Mouse (Mus musculus) liver, embryonic 14.5 days (tissue): Measurements from ENCODE around the gene Zfp568. TPM values are rescaled to one million over a fixed set of nuclear protein-coding genes. Genes with fewer than 3 reads are reported as not detected.

ENCODE experiments used
- ATAC-seq: fragments of 200-750 bp; cut with Nextera tagmentation; 2 replicates; pipeline ENCODE4 v1.8.0; 2017; ENCODE audit warnings: moderate number of reproducible peaks, mild to moderate bottlenecking, moderate library complexity; ENCODE audit not compliant: insufficient read depth
- DNase-seq, 3 experiments: peaks; one replicate each; pipeline ENCODE4 v3.0.0-alpha.2; 2012 to 2013; ENCODE audit warnings: low read depth in 3 of 3, low spot score in 3 of 3
- H3K27ac ChIP-seq: fragments of 300-500 bp; sonication (generic); 2 replicates; pipeline ENCODE4 v1.5.1; 2014; ENCODE audit warnings: moderate library complexity, mild to moderate bottlenecking, control low read depth, inconsistent platforms
- H3K27me3 ChIP-seq: fragments of 300-500 bp; sonication (generic); 2 replicates; pipeline ENCODE4 v1.6.1; 2014; ENCODE audit warnings: mild to moderate bottlenecking, low read length, moderate library complexity; ENCODE audit not compliant: control insufficient read depth, insufficient read depth
- H3K36me3 ChIP-seq: fragments of 300-500 bp; sonication (generic); replicated peaks from 2 replicates; pipeline ENCODE4 v1.6.1; 2014; ENCODE audit warnings: low read depth; ENCODE audit not compliant: control insufficient read depth, insufficient read depth
- H3K4me1 ChIP-seq, 2 experiments: fragments of 200-500 bp in 1 of 2; fragments of 300-500 bp in 1 of 2; sonication (generic) in 1 of 2; replicated peaks; 2 replicates each; pipeline ENCODE4 v1.6.1; 2012 to 2014; ENCODE audit warnings: antibody characterized with exemption in 1 of 2, inconsistent platforms in 1 of 2, low read length in 1 of 2; ENCODE audit not compliant: control insufficient read depth in 2 of 2, insufficient read depth in 2 of 2
- H3K4me2 ChIP-seq: fragments of 300-500 bp; sonication (generic); 2 replicates; pipeline ENCODE4 v1.6.1; 2014; ENCODE audit warnings: low read depth, mild to moderate bottlenecking, control low read depth, moderate library complexity
- H3K4me3 ChIP-seq, 2 experiments: fragments of 200-500 bp in 1 of 2; fragments of 300-500 bp in 1 of 2; sonication (generic) in 1 of 2; 2 replicates each; pipeline ENCODE4 v1.5.1; 2012 to 2014; ENCODE audit warnings: low read depth in 2 of 2, low read length in 2 of 2, mild to moderate bottlenecking in 2 of 2, control low read depth in 1 of 2, inconsistent platforms in 1 of 2, moderate library complexity in 1 of 2; ENCODE audit not compliant: insufficient read depth in 1 of 2
- H3K9ac ChIP-seq: fragments of 300-500 bp; sonication (generic); replicated peaks from 2 replicates; pipeline ENCODE4 v1.6.1; 2014; ENCODE audit warnings: mild to moderate bottlenecking, control low read depth, moderate library complexity
- H3K9me3 ChIP-seq: fragments of 300-500 bp; sonication (generic); 2 replicates; pipeline ENCODE4 v1.6.1; 2016; ENCODE audit warnings: low read length, mixed read lengths; ENCODE audit not compliant: control insufficient read depth
- CTCF ChIP-seq: IDR thresholded peaks from 2 replicates; pipeline ENCODE4 v1.5.1; 2016; ENCODE audit warnings: antibody characterized with exemption, low read depth, control low read depth
- EP300 ChIP-seq: IDR thresholded peaks from 2 replicates; pipeline ENCODE4 v1.6.1; 2016; ENCODE audit warnings: antibody characterized with exemption, low read depth
- WGBS: fragments of 180-500 bp; shearing (Covaris S2); extraction: QIAGEN DNeasy Blood & Tissue Kit; methylation state at CpG from one replicate; pipeline ENCODE4 v1.1.7; 2014; ENCODE audit not compliant: insufficient replicate concordance; 5-methylcytosine and 5-hydroxymethylcytosine counted together
- polyA plus RNA-seq, 2 experiments: library from polyadenylated mRNA; depleted of rRNA in 1 of 2; stranded (reverse) in 1 of 2; unstranded in 1 of 2; fragments of >200 nt; fragmentation: Nextera tagmentation in 1 of 2; extraction: Ambion mirVana in 1 of 2; gene quantifications; 2 replicates each; pipeline versions ENCODE4 v1.2.1 to v1.2.3; 2012 to 2014

The Zfp568 gene
- polyA plus RNA-seq, 2 experiments = 6.1 to 7.0 TPM

DNA sequence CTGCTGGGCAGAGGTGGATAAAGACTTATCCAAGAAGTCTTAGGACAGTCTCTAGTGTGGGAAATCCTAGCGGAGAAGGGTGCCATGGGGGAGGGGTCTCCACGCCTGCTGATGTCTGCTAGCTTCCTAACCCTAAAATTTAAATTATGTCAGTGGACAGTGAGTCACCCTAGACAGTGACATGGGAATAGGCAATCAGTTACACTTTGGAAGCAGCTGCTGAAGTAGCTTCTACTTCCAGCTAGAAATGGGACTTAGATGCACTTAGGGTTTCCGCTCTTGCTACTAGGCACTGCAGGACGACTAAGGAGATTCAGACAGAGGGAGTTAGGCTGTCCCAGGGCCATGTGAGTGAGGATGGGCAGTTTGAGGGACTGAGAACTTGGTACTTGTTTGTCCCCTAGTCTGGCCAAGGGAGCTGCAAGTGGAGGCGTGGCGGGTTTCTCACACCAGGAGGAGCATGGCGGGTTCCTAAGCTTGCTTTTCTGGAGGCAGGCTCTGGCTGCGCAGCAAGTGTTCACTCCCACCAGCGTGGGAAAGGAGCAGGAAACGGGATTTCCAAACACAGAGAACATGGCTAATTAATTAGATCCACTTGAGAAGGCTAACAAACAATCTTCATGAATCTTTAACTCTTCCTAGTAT is 26.9 kb downstream of the Zfp568 start:
- H3K4me3 ChIP-seq = no peak overlapping the region
- no peak overlapping the region for H3K4me2 ChIP-seq
- no peak overlapping the region for H3K27ac ChIP-seq
- no peak for DNase-seq
- peaks cover 5% of the 10 kb centered on the region; the same call in 1 of the 2 replicates for H3K36me3 ChIP-seq
- H3K9ac ChIP-seq = no peak overlapping the region
- TF ChIP-seq CTCF = no peak
- no peak for TF ChIP-seq EP300
- WGBS = 74% methylated on average over 10 of the region's 10 CpGs
- ATAC-seq = no peak
- H3K9me3 ChIP-seq = no peaks in the 10 kb centered on the region
- H3K4me1 ChIP-seq = no peaks in the 10 kb centered on the region
- no peaks in the 10 kb centered on the region for H3K27me3 ChIP-seq

DNA sequence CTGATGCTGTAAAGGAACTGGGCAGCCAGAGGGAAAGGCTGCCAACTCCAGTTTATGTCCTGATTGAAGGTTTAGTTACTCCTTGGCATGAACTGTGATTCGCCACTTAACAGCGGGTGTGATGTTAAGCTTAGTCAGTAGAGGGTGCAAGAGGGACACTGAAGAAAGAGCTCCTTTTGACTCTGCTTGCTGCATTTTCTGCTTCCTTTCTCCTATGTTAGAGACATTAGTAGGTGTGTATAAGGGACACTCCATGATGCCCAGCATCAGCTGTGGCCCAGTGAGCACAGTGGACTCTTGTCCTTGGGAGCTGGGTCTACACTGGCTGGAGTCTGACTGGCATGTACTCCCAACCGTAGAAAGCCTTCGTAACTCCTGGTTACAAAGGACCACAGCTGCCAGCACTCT is 29.2 kb downstream of the Zfp568 start:
- H3K9me3 ChIP-seq = no peaks in the 10 kb centered on the region
- no peak overlapping the region for H3K27ac ChIP-seq
- no peaks in the 10 kb centered on the region for H3K27me3 ChIP-seq
- no peak for ATAC-seq
- no peak overlapping the region for H3K9ac ChIP-seq
- peak in 1 of 3 experiments; percentile 20 for DNase-seq
- peaks cover 17% of the 10 kb centered on the region for H3K36me3 ChIP-seq
- H3K4me1 ChIP-seq = no peaks in the 10 kb centered on the region
- no peak for TF ChIP-seq EP300
- peak; percentile 61 for TF ChIP-seq CTCF
- no peak overlapping the region for H3K4me3 ChIP-seq
- no peak overlapping the region for H3K4me2 ChIP-seq
- 64% methylated on average over 4 of the region's 4 CpGs for WGBS

DNA sequence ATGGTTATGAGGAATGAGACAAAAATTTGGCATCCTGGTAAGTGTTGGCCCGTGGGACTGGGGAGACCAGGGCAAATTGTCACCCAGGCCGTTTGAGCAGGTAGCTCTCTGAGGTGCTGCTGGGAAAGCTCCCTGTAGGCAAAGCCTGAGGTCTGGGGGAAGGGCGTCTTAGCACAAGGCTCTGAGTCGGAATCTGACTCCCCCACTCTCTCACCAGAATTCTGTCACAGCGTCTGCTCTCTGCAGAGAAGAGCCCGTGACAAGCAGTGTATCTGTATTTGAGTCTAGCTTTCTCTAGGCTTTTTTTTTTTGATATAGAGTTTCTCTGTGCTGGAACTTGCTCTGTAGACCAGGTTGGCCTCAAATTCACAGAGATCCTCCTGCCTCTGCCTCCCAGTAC is 33.5 kb downstream of the Zfp568 start:
- Histone ChIP-seq H3K9ac (no peak overlapping the region), H3K4me3 (no peak overlapping the region), H3K4me2 (no peak overlapping the region), H3K9me3 (no peaks in the 10 kb centered on the region), H3K4me1 (no peaks in the 10 kb centered on the region), H3K36me3 (peaks cover 26% of the 10 kb centered on the region), H3K27me3 (no peaks in the 10 kb centered on the region), H3K27ac (no peak overlapping the region)
- DNase-seq (no peak), ATAC-seq (no peak)
- no peak for TF ChIP-seq CTCF
- no peak for TF ChIP-seq EP300
- WGBS = 82% methylated on average over 6 of the region's 6 CpGs

DNA sequence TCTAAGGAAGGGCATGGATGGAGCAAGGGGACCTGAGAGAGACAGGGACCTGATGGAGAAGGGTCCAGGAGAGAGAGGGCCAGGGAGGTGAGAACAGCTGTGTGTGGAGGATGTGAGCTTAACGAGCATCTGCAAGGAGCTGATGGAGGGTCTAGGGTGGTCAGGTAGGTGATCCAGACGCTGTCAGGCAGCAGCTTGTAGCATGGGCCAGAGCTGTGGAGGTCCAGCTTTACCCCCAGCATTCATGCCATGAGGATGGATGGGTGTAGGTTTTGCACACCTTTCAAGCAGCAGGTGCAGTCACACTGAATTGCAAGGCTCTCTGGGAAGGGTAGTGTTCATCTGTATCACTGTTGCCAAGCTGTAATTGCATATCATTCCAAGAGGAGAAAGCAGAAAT is 35.8 kb downstream of the Zfp568 start:
- H3K4me1 ChIP-seq = no peaks in the 10 kb centered on the region

DNA sequence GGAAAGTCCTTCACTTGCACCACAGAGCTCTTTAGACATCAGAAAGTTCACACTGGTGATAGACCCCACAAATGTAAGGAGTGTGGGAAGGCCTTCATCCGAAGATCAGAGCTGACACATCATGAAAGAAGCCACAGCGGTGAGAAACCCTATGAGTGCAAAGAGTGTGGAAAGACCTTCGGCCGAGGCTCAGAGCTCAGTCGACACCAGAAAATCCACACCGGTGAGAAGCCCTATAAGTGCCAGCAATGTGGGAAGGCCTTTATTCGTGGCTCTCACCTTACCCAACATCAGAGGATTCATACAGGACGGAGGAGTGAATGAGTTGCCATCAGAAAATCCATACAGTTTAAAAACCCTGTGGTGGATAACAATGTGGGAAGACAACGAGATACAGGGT is 39.6 kb downstream of the Zfp568 start:
- H3K36me3 ChIP-seq = peaks cover 33% of the 10 kb centered on the region
- 86% methylated on average over 9 of the region's 9 CpGs for WGBS

More for the DNA sequence above, 35.8 kb downstream of the Zfp568 start:
- TF ChIP-seq EP300 (no peak), CTCF (no peak)
- Histone ChIP-seq H3K9me3 (no peaks in the 10 kb centered on the region), H3K27ac (no peak overlapping the region), H3K4me3 (no peak overlapping the region), H3K9ac (no peak overlapping the region), H3K36me3 (peaks cover 44% of the 10 kb centered on the region), H3K27me3 (no peaks in the 10 kb centered on the region), H3K4me2 (no peak overlapping the region)
- ATAC-seq (no peak), DNase-seq (no peak)
- WGBS = 78% methylated on average over 2 of the region's 2 CpGs

More for the DNA sequence above, 39.6 kb downstream of the Zfp568 start:
- Histone ChIP-seq H3K9me3 (no peaks in the 10 kb centered on the region), H3K4me2 (no peak overlapping the region), H3K27ac (no peak overlapping the region), H3K9ac (no peak overlapping the region), H3K27me3 (no peaks in the 10 kb centered on the region), H3K4me1 (no peaks in the 10 kb centered on the region), H3K4me3 (no peak overlapping the region)
- ATAC-seq (no peak), DNase-seq (no peak)
- TF ChIP-seq CTCF (no peak), EP300 (no peak)
